Mouse (Mus musculus): Measurements from ENCODE around the gene Synm. TPM values are rescaled to one million over a fixed set of nuclear protein-coding genes. Genes with fewer than 3 reads are reported as not detected.

Synm gene
- polyA plus RNA-seq, 1 experiment from 2014 or later = 5.0 TPM

- H3K9me3 ChIP-seq = no peaks in the 10 kb centered on the region
- H3K4me3 ChIP-seq = no peak overlapping the region
- H3K27me3 ChIP-seq (replicated peaks) = no peaks in the 10 kb centered on the region
- WGBS = 80% methylated on average over 7 of the region's 7 CpGs
- H3K4me2 ChIP-seq = no peak overlapping the region
- no peaks in the 10 kb centered on the region for H3K36me3 ChIP-seq (replicated peaks)
- H3K27ac ChIP-seq = no peak overlapping the region
- ATAC-seq (replicated peaks) = no peak
- no peak overlapping the region for H3K9ac ChIP-seq
- H3K4me1 ChIP-seq = no peaks in the 10 kb centered on the region
Measured at GRCm38 (mm10) chr7:67741706-67742105, 17.8 kb downstream of the Synm start.

- H3K27ac ChIP-seq = no peak overlapping the region
- WGBS = 89% methylated on average over 5 of the region's 5 CpGs
- H3K4me3 ChIP-seq = no peak overlapping the region
- ATAC-seq (replicated peaks) = no peak
- H3K9ac ChIP-seq = no peak overlapping the region
- no peaks in the 10 kb centered on the region for H3K36me3 ChIP-seq (replicated peaks)
- no peaks in the 10 kb centered on the region for H3K4me1 ChIP-seq
- H3K4me2 ChIP-seq = no peak overlapping the region
- no peaks in the 10 kb centered on the region for H3K27me3 ChIP-seq (replicated peaks)
- no peaks in the 10 kb centered on the region for H3K9me3 ChIP-seq
Measured at GRCm38 (mm10) chr7:67740796-67741195, 18.7 kb downstream of the Synm start.

GRCm38 (mm10) chr7:67740382-67740781 is 19.2 kb downstream of the Synm start:
- Histone ChIP-seq H3K9ac (no peak overlapping the region), H3K27me3 (replicated peaks) (no peaks in the 10 kb centered on the region), H3K4me1 (no peaks in the 10 kb centered on the region), H3K9me3 (no peaks in the 10 kb centered on the region), H3K27ac (no peak overlapping the region), H3K4me2 (no peak overlapping the region), H3K4me3 (no peak overlapping the region), H3K36me3 (replicated peaks) (no peaks in the 10 kb centered on the region)
- ATAC-seq (replicated peaks) = no peak
- 91% methylated on average over 4 of the region's 4 CpGs for WGBS

- H3K4me3 ChIP-seq = no peak overlapping the region
- H3K9me3 ChIP-seq = no peaks in the 10 kb centered on the region
- H3K4me2 ChIP-seq = no peak overlapping the region
- H3K4me1 ChIP-seq = no peaks in the 10 kb centered on the region
- no peak overlapping the region for H3K9ac ChIP-seq
- H3K27ac ChIP-seq = no peak overlapping the region
- H3K36me3 ChIP-seq (replicated peaks) = no peaks in the 10 kb centered on the region
- no peaks in the 10 kb centered on the region for H3K27me3 ChIP-seq (replicated peaks)
- WGBS = 72% methylated on average over 4 of the region's 4 CpGs
- ATAC-seq (replicated peaks) = no peak
Measured at GRCm38 (mm10) chr7:67732276-67732675, 27.3 kb downstream of the Synm start.

GRCm38 (mm10) chr7:67730431-67731110 is 29.0 kb downstream of the Synm start:
- 73% methylated on average over 5 of the region's 5 CpGs for WGBS
- no peaks in the 10 kb centered on the region for H3K4me1 ChIP-seq
- H3K9ac ChIP-seq = no peak overlapping the region
- no peak overlapping the region for H3K4me2 ChIP-seq
- no peak overlapping the region for H3K27ac ChIP-seq
- H3K4me3 ChIP-seq = no peak overlapping the region
- ATAC-seq (replicated peaks) = no peak
- no peaks in the 10 kb centered on the region for H3K9me3 ChIP-seq
- H3K36me3 ChIP-seq (replicated peaks) = no peaks in the 10 kb centered on the region
- H3K27me3 ChIP-seq (replicated peaks) = no peaks in the 10 kb centered on the region

GRCm38 (mm10) chr7:67728809-67729208 is 30.7 kb downstream of the Synm start:
- H3K27ac ChIP-seq = no peak overlapping the region
- ATAC-seq (replicated peaks) = no peak
- no peaks in the 10 kb centered on the region for H3K27me3 ChIP-seq (replicated peaks)
- no peak overlapping the region for H3K4me3 ChIP-seq
- H3K36me3 ChIP-seq (replicated peaks) = no peaks in the 10 kb centered on the region
- H3K4me2 ChIP-seq = no peak overlapping the region
- WGBS = 91% methylated on average over 4 of the region's 4 CpGs
- no peaks in the 10 kb centered on the region for H3K4me1 ChIP-seq
- no peaks in the 10 kb centered on the region for H3K9me3 ChIP-seq
- no peak overlapping the region for H3K9ac ChIP-seq

GRCm38 (mm10) chr7:67728203-67728602 is 31.3 kb downstream of the Synm start:
- 92% methylated on average over 4 of the region's 4 CpGs for WGBS
- no peaks in the 10 kb centered on the region for H3K27me3 ChIP-seq (replicated peaks)
- no peak overlapping the region for H3K9ac ChIP-seq
- H3K9me3 ChIP-seq = no peaks in the 10 kb centered on the region
- no peak overlapping the region for H3K4me3 ChIP-seq
- H3K27ac ChIP-seq = no peak overlapping the region
- no peaks in the 10 kb centered on the region for H3K36me3 ChIP-seq (replicated peaks)
- no peak overlapping the region for H3K4me2 ChIP-seq
- no peak for ATAC-seq (replicated peaks)
- no peaks in the 10 kb centered on the region for H3K4me1 ChIP-seq

- Histone ChIP-seq H3K27me3 (replicated peaks) (no peaks in the 10 kb centered on the region), H3K4me2 (no peak overlapping the region), H3K4me3 (no peak overlapping the region), H3K9me3 (no peaks in the 10 kb centered on the region), H3K4me1 (no peaks in the 10 kb centered on the region), H3K9ac (no peak overlapping the region), H3K27ac (no peak overlapping the region), H3K36me3 (replicated peaks) (no peaks in the 10 kb centered on the region)
- 64% methylated on average over 9 of the region's 9 CpGs for WGBS
- no peak for ATAC-seq (replicated peaks)
Measured at GRCm38 (mm10) chr7:67725016-67725415, 34.5 kb downstream of the Synm start.

GRCm38 (mm10) chr7:67724536-67724935 is 35.0 kb downstream of the Synm start:
- Histone ChIP-seq H3K9me3 (no peaks in the 10 kb centered on the region), H3K27ac (no peak overlapping the region), H3K4me2 (no peak overlapping the region), H3K4me3 (no peak overlapping the region), H3K9ac (no peak overlapping the region), H3K4me1 (no peaks in the 10 kb centered on the region), H3K27me3 (replicated peaks) (no peaks in the 10 kb centered on the region), H3K36me3 (replicated peaks) (no peaks in the 10 kb centered on the region)
- no peak for ATAC-seq (replicated peaks)
- 71% methylated on average over 4 of the region's 4 CpGs for WGBS

GRCm38 (mm10) chr7:67722163-67722562 is 37.4 kb downstream of the Synm start:
- no peak overlapping the region for H3K4me2 ChIP-seq
- H3K9me3 ChIP-seq = no peaks in the 10 kb centered on the region
- no peak overlapping the region for H3K4me3 ChIP-seq
- no peaks in the 10 kb centered on the region for H3K4me1 ChIP-seq
- WGBS = 52% methylated on average over 2 of the region's 2 CpGs
- no peak overlapping the region for H3K9ac ChIP-seq
- no peaks in the 10 kb centered on the region for H3K36me3 ChIP-seq (replicated peaks)
- ATAC-seq (replicated peaks) = no peak
- no peak overlapping the region for H3K27ac ChIP-seq
- H3K27me3 ChIP-seq (replicated peaks) = no peaks in the 10 kb centered on the region

GRCm38 (mm10) chr7:67718804-67719203 is 40.7 kb downstream of the Synm start:
- H3K9ac ChIP-seq = no peak overlapping the region
- WGBS = 68% methylated on average over 8 of the region's 8 CpGs
- H3K4me2 ChIP-seq = no peak overlapping the region
- H3K4me3 ChIP-seq = no peak overlapping the region
- no peaks in the 10 kb centered on the region for H3K27me3 ChIP-seq (replicated peaks)
- H3K4me1 ChIP-seq = peaks cover 15% of the 10 kb centered on the region
- no peaks in the 10 kb centered on the region for H3K9me3 ChIP-seq
- no peak overlapping the region for H3K27ac ChIP-seq
- H3K36me3 ChIP-seq (replicated peaks) = no peaks in the 10 kb centered on the region
- no peak for ATAC-seq (replicated peaks)

GRCm38 (mm10) chr7:67717520-67717919 is 42.0 kb downstream of the Synm start:
- H3K27me3 ChIP-seq (replicated peaks) = no peaks in the 10 kb centered on the region
- no peaks in the 10 kb centered on the region for H3K36me3 ChIP-seq (replicated peaks)
- no peak for ATAC-seq (replicated peaks)
- no peak overlapping the region for H3K4me3 ChIP-seq
- H3K27ac ChIP-seq = no peak overlapping the region
- H3K9me3 ChIP-seq = no peaks in the 10 kb centered on the region
- H3K4me2 ChIP-seq = no peak overlapping the region
- 88% methylated on average over 3 of the region's 3 CpGs for WGBS
- peaks cover 17% of the 10 kb centered on the region for H3K4me1 ChIP-seq
- H3K9ac ChIP-seq = no peak overlapping the region

- WGBS = 91% methylated on average over 10 of the region's 10 CpGs
- no peak overlapping the region for H3K27ac ChIP-seq
- H3K4me2 ChIP-seq = no peak overlapping the region
Measured at GRCm38 (mm10) chr7:67716925-67717324, 42.6 kb downstream of the Synm start.

More at GRCm38 (mm10) chr7:67716925-67717324, 42.6 kb downstream of the Synm start:
- Histone ChIP-seq H3K9ac (no peak overlapping the region), H3K4me3 (no peak overlapping the region), H3K27me3 (replicated peaks) (no peaks in the 10 kb centered on the region), H3K9me3 (no peaks in the 10 kb centered on the region), H3K4me1 (peaks cover 17% of the 10 kb centered on the region), H3K36me3 (replicated peaks) (no peaks in the 10 kb centered on the region)
- ATAC-seq (replicated peaks) = no peak
